Mouse (Mus musculus): ENCODE results near the gene Olfr47. TPM values are rescaled to one million over a fixed set of nuclear protein-coding genes. Genes with fewer than 3 reads are reported as not detected.
A peak's percentile ranks its signal among the peaks of the same experiment; 100 is the strongest.

Gene Olfr47
- polyA plus RNA-seq, 1 experiment from 2014 or later: not detected

GRCm38 (mm10) chr6:43265363-43266041 lies 34.2 kb downstream of the Olfr47 start, which contains the start of gene Arhgef5:
TSS of gene Arhgef5 (plus strand) at chr6:43265582.
- Histone ChIP-seq H3K27ac (peak within 1 kb of the TSS; percentile 74), H3K4me2 (peak within 1 kb of the TSS; percentile 76), H3K27me3 (replicated peaks) (no peaks in the 10 kb centered on the region), H3K9me3 (no peaks in the 10 kb centered on the region), H3K9ac (peak within 1 kb of the TSS; percentile 40), H3K36me3 (no peaks in the 10 kb centered on the region), H3K4me3 (replicated peaks) (peak within 1 kb of the TSS; percentile 68), H3K4me1 (no peaks in the 10 kb centered on the region)
- under 1% methylated on average over 48 of the region's 48 CpGs for WGBS
- peak; percentile 93 for ATAC-seq (ENCODE audit: insufficient read depth, low FRiP score, low read depth)

GRCm38 (mm10) chr6:43266356-43266755 lies 35.0 kb downstream of the Olfr47 start:
- H3K4me3 ChIP-seq (replicated peaks): peak overlapping the region; percentile 68
- peak overlapping the region; percentile 40; the same call in 1 of the 2 replicates for H3K9ac ChIP-seq
- 5% methylated on average over 8 of the region's 8 CpGs for WGBS
- no peak for ATAC-seq (ENCODE audit: insufficient read depth, low FRiP score, low read depth)
- H3K4me2 ChIP-seq: peak overlapping the region; percentile 76
- peak overlapping the region; percentile 74 for H3K27ac ChIP-seq
- no peaks in the 10 kb centered on the region for H3K9me3 ChIP-seq
- H3K27me3 ChIP-seq (replicated peaks): no peaks in the 10 kb centered on the region
- no peaks in the 10 kb centered on the region for H3K4me1 ChIP-seq
- H3K36me3 ChIP-seq: no peaks in the 10 kb centered on the region

GRCm38 (mm10) chr6:43272597-43272996 lies 41.3 kb downstream of the Olfr47 start:
- Histone ChIP-seq H3K27me3 (replicated peaks) (no peaks in the 10 kb centered on the region), H3K4me1 (no peaks in the 10 kb centered on the region), H3K9me3 (no peaks in the 10 kb centered on the region), H3K27ac (no peak overlapping the region), H3K9ac (no peak overlapping the region), H3K4me3 (replicated peaks) (no peak overlapping the region), H3K4me2 (no peak overlapping the region), H3K36me3 (peaks cover 15% of the 10 kb centered on the region; the same call in 1 of the 2 replicates)
- no peak for ATAC-seq (ENCODE audit: insufficient read depth, low FRiP score, low read depth)

GRCm38 (mm10) chr6:43274123-43274522 lies 42.8 kb downstream of the Olfr47 start:
- no peaks in the 10 kb centered on the region for H3K9me3 ChIP-seq
- no peak overlapping the region for H3K4me3 ChIP-seq (replicated peaks)
- 84% methylated on average over 4 of the region's 4 CpGs for WGBS
- no peak overlapping the region for H3K4me2 ChIP-seq
- H3K4me1 ChIP-seq: no peaks in the 10 kb centered on the region
- no peak overlapping the region for H3K9ac ChIP-seq
- ATAC-seq (ENCODE audit: insufficient read depth, low FRiP score, low read depth): no peak
- no peaks in the 10 kb centered on the region for H3K27me3 ChIP-seq (replicated peaks)
- H3K36me3 ChIP-seq: peaks cover 15% of the 10 kb centered on the region; the same call in 1 of the 2 replicates
- H3K27ac ChIP-seq: no peak overlapping the region

GRCm38 (mm10) chr6:43278247-43278646 lies 46.9 kb downstream of the Olfr47 start:
- H3K9ac ChIP-seq: no peak overlapping the region
- H3K4me3 ChIP-seq (replicated peaks): no peak overlapping the region
- ATAC-seq (ENCODE audit: insufficient read depth, low FRiP score, low read depth): no peak
- no peak overlapping the region for H3K27ac ChIP-seq
- no peaks in the 10 kb centered on the region for H3K27me3 ChIP-seq (replicated peaks)
- peaks cover 39% of the 10 kb centered on the region for H3K36me3 ChIP-seq
- no peak overlapping the region for H3K4me2 ChIP-seq
- no peaks in the 10 kb centered on the region for H3K4me1 ChIP-seq
- no peaks in the 10 kb centered on the region for H3K9me3 ChIP-seq

- peaks cover 24% of the 10 kb centered on the region for H3K36me3 ChIP-seq
Observed at GRCm38 (mm10) chr6:43280481-43280880, 49.2 kb downstream of the Olfr47 start.

More at GRCm38 (mm10) chr6:43280481-43280880, 49.2 kb downstream of the Olfr47 start:
- WGBS: 94% methylated on average over 5 of the region's 5 CpGs
- H3K9me3 ChIP-seq: no peaks in the 10 kb centered on the region
- no peak for ATAC-seq (ENCODE audit: insufficient read depth, low FRiP score, low read depth)
- H3K4me3 ChIP-seq (replicated peaks): no peak overlapping the region
- no peak overlapping the region for H3K27ac ChIP-seq
- H3K9ac ChIP-seq: no peak overlapping the region
- no peaks in the 10 kb centered on the region for H3K27me3 ChIP-seq (replicated peaks)
- H3K4me1 ChIP-seq: no peaks in the 10 kb centered on the region
- no peak overlapping the region for H3K4me2 ChIP-seq

Other genes starting within 250 kb of the Olfr47 start
- not detected in 2 replicates for gene Olfr441, start 125.2 kb upstream of the Olfr47 start, polyA plus RNA-seq (2015; fragmentation: Nextera tagmentation; extraction: Ambion mirVana)
- not detected in 2 replicates for gene Olfr237-ps1, start 85.0 kb upstream of the Olfr47 start, polyA plus RNA-seq (2015; fragmentation: Nextera tagmentation; extraction: Ambion mirVana)
- gene Olfr437, start 68.2 kb upstream of the Olfr47 start, polyA plus RNA-seq (2015; fragmentation: Nextera tagmentation; extraction: Ambion mirVana): not detected in 2 replicates
- not detected in 2 replicates for gene Olfr13, start 59.4 kb upstream of the Olfr47 start, polyA plus RNA-seq (2015; fragmentation: Nextera tagmentation; extraction: Ambion mirVana)
- not detected in 2 replicates for gene Olfr435, start 34.4 kb upstream of the Olfr47 start, polyA plus RNA-seq (2015; fragmentation: Nextera tagmentation; extraction: Ambion mirVana)
- not detected in 2 replicates for gene Olfr434, start 18.5 kb upstream of the Olfr47 start, polyA plus RNA-seq (2015; fragmentation: Nextera tagmentation; extraction: Ambion mirVana)
- gene Arhgef5, start 34.1 kb downstream of the Olfr47 start, polyA plus RNA-seq (2015; fragmentation: Nextera tagmentation; extraction: Ambion mirVana): 17.1 and 18.4 TPM in 2 replicates
- gene Nobox, start 78.0 kb downstream of the Olfr47 start, polyA plus RNA-seq (2015; fragmentation: Nextera tagmentation; extraction: Ambion mirVana): 0.06 TPM in 1 of 2 replicates, not detected in the other